Mouse (Mus musculus) liver, adult 2 months (tissue): Measurements from ENCODE around the gene Mgat5b. TPM values are rescaled to one million over a fixed set of nuclear protein-coding genes. Genes with fewer than 3 reads are reported as not detected.

Experiments
- DNase-seq: peaks from one replicate; pipeline ENCODE4 v3.0.0-alpha.2; 2011; ENCODE audit warnings: low read depth, low spot score; ENCODE audit errors: extremely low read depth
- H3K27ac ChIP-seq: fragments of 200-500 bp; replicated peaks from 2 replicates; pipeline ENCODE4 v1.5.1; 2012; ENCODE audit warnings: low read depth, mild to moderate bottlenecking, control low read depth, inconsistent platforms, low read length; ENCODE audit not compliant: insufficient read depth
- H3K27me3 ChIP-seq: fragments of 200-500 bp; 2 replicates; pipeline ENCODE4 v1.6.1; 2012; ENCODE audit warnings: mild to moderate bottlenecking, moderate library complexity, low read length, inconsistent platforms; ENCODE audit not compliant: control insufficient read depth, insufficient read depth
- H3K36me3 ChIP-seq: fragments of 200-500 bp; 2 replicates; pipeline ENCODE4 v1.6.1; 2012; ENCODE audit warnings: low read length, inconsistent platforms; ENCODE audit not compliant: control insufficient read depth, insufficient read depth
- H3K4me1 ChIP-seq: fragments of 200-500 bp; 2 replicates; pipeline ENCODE4 v1.6.1; 2011; ENCODE audit warnings: low read length; ENCODE audit not compliant: control insufficient read depth, insufficient read depth
- H3K4me3 ChIP-seq: fragments of 200-500 bp; 2 replicates; pipeline ENCODE4 v1.5.1; 2011; ENCODE audit warnings: low read depth, mild to moderate bottlenecking, control low read depth, low read length, moderate library complexity; ENCODE audit not compliant: insufficient read depth
- H3K79me2 ChIP-seq: fragments of 200-500 bp; 2 replicates; pipeline ENCODE4 v1.6.1; 2012; ENCODE audit warnings: inconsistent platforms, mild to moderate bottlenecking, low read length, moderate library complexity; ENCODE audit not compliant: control insufficient read depth, insufficient read depth
- H3K9ac ChIP-seq: fragments of 200-500 bp; 2 replicates; pipeline ENCODE4 v1.6.1; 2012; ENCODE audit warnings: low read depth, mild to moderate bottlenecking, control low read depth, inconsistent platforms, low read length
- CTCF ChIP-seq: fragments of 200-500 bp; IDR thresholded peaks from 2 replicates; pipeline ENCODE4 v1.5.1; 2011; ENCODE audit warnings: low read depth, low read length, control low read depth
- POLR2A ChIP-seq: fragments of 200-500 bp; IDR thresholded peaks from 2 replicates; pipeline ENCODE4 v1.6.1; 2011; ENCODE audit warnings: low read length, control low read depth; ENCODE audit not compliant: insufficient read depth; ENCODE audit errors: extremely low read depth
- WGBS: fragments of 180-500 bp; shearing (Covaris S2); methylation state at CpG from one replicate; pipeline ENCODE4 v1.1.7; 2018; 5-methylcytosine and 5-hydroxymethylcytosine counted together
- polyA plus RNA-seq: library from polyadenylated mRNA; depleted of rRNA; stranded (reverse); fragments of >200 nt; gene quantifications from 2 replicates; pipeline ENCODE4 v1.2.3, GENCODE M21; 2012
- total RNA-seq: library from RNA; depleted of rRNA; stranded (reverse); fragments of >200 nt; gene quantifications from 2 replicates; pipeline ENCODE4 v1.2.3, GENCODE M21; 2014

Gene Mgat5b
- total and polyA plus RNA-seq, 2 experiments, result not detected

GRCm38 (mm10) chr11:116914267-116914885, 4.3 kb upstream of the Mgat5b start:
- Histone ChIP-seq H3K79me2 (no peaks in the 10 kb centered on the region), H3K27ac (no peak overlapping the region), H3K9ac (no peak overlapping the region), H3K4me1 (no peaks in the 10 kb centered on the region), H3K27me3 (peaks cover 16% of the 10 kb centered on the region), H3K36me3 (no peaks in the 10 kb centered on the region), H3K4me3 (no peak overlapping the region)
- WGBS, result 68% methylated on average over 5 of the region's 5 CpGs
- TF ChIP-seq POLR2A, result no peak
- TF ChIP-seq CTCF, result no peak
- no peak for DNase-seq

GRCm38 (mm10) chr11:116915241-116915640, 3.4 kb upstream of the Mgat5b start:
- no peak for TF ChIP-seq CTCF
- no peak for TF ChIP-seq POLR2A
- Histone ChIP-seq H3K4me1 (no peaks in the 10 kb centered on the region), H3K79me2 (no peaks in the 10 kb centered on the region), H3K4me3 (no peak overlapping the region), H3K27ac (no peak overlapping the region), H3K9ac (no peak overlapping the region), H3K27me3 (peaks cover 19% of the 10 kb centered on the region), H3K36me3 (no peaks in the 10 kb centered on the region)
- DNase-seq, result no peak
- 85% methylated on average over 3 of the region's 3 CpGs for WGBS

GRCm38 (mm10) chr11:116917361-116917760, 1.3 kb upstream of the Mgat5b start:
- no peak for DNase-seq
- H3K36me3 ChIP-seq, result no peaks in the 10 kb centered on the region
- no peaks in the 10 kb centered on the region for H3K4me1 ChIP-seq
- TF ChIP-seq POLR2A, result no peak
- TF ChIP-seq CTCF, result no peak
- no peak overlapping the region for H3K27ac ChIP-seq
- H3K79me2 ChIP-seq, result no peaks in the 10 kb centered on the region
- 38% methylated on average over 7 of the region's 7 CpGs for WGBS
- H3K4me3 ChIP-seq, result no peak overlapping the region
- H3K27me3 ChIP-seq, result peaks cover 19% of the 10 kb centered on the region
- H3K9ac ChIP-seq, result no peak overlapping the region

- Histone ChIP-seq H3K9ac (no peak overlapping the region), H3K79me2 (no peaks in the 10 kb centered on the region), H3K27me3 (peaks cover 19% of the 10 kb centered on the region), H3K4me1 (no peaks in the 10 kb centered on the region), H3K27ac (no peak overlapping the region), H3K4me3 (no peak overlapping the region), H3K36me3 (no peaks in the 10 kb centered on the region)
- TF ChIP-seq POLR2A (no peak), CTCF (no peak)
- DNase-seq, result no peak
- 6% methylated on average over 58 of the region's 58 CpGs for WGBS
Measured at GRCm38 (mm10) chr11:116919186-116920020, 740 bp downstream of the Mgat5b start.

GRCm38 (mm10) chr11:116920746-116921145, 2.1 kb downstream of the Mgat5b start:
- TF ChIP-seq CTCF (no peak), POLR2A (no peak)
- Histone ChIP-seq H3K27ac (no peak overlapping the region), H3K9ac (no peak overlapping the region), H3K27me3 (peaks cover 19% of the 10 kb centered on the region), H3K4me3 (no peak overlapping the region), H3K4me1 (no peaks in the 10 kb centered on the region), H3K36me3 (no peaks in the 10 kb centered on the region), H3K79me2 (no peaks in the 10 kb centered on the region)
- DNase-seq, result no peak
- 5% methylated on average over 6 of the region's 6 CpGs for WGBS

- Histone ChIP-seq H3K4me1 (no peaks in the 10 kb centered on the region), H3K9ac (no peak overlapping the region), H3K27ac (no peak overlapping the region), H3K79me2 (no peaks in the 10 kb centered on the region), H3K4me3 (no peak overlapping the region), H3K36me3 (no peaks in the 10 kb centered on the region), H3K27me3 (peaks cover 19% of the 10 kb centered on the region)
- DNase-seq, result no peak
- WGBS, result 52% methylated on average over 7 of the region's 7 CpGs
- TF ChIP-seq POLR2A (no peak), CTCF (no peak)
Measured at GRCm38 (mm10) chr11:116922058-116922457, 3.4 kb downstream of the Mgat5b start.
